Mouse (Mus musculus) forebrain, embryonic 12.5 days (tissue): ENCODE results near the gene Rab4a. TPM values are rescaled to one million over a fixed set of nuclear protein-coding genes. Genes with fewer than 3 reads are reported as not detected.

Experiments
- ATAC-seq: fragments of 200-750 bp; cut with Nextera tagmentation; 2 replicates; pipeline ENCODE4 v1.8.0; 2017; ENCODE audit warnings: moderate TSS enrichment; ENCODE audit not compliant: low FRiP score
- H3K27ac ChIP-seq: fragments of 300-500 bp; sonication (generic); 2 replicates; pipeline ENCODE4 v1.5.1; 2016; ENCODE audit warnings: mild to moderate bottlenecking
- H3K27me3 ChIP-seq: fragments of 300-500 bp; sonication (generic); 2 replicates; pipeline ENCODE4 v1.6.1; 2016; ENCODE audit warnings: mild to moderate bottlenecking
- H3K36me3 ChIP-seq: fragments of 300-500 bp; sonication (generic); replicated peaks from 2 replicates; pipeline ENCODE4 v1.6.1; 2016; ENCODE audit warnings: mild to moderate bottlenecking
- H3K4me1 ChIP-seq: fragments of 300-500 bp; sonication (generic); 2 replicates; pipeline ENCODE4 v1.6.1; 2016
- H3K4me2 ChIP-seq: fragments of 300-500 bp; sonication (generic); 2 replicates; pipeline ENCODE4 v1.6.1; 2016; ENCODE audit warnings: mild to moderate bottlenecking, moderate library complexity
- H3K4me3 ChIP-seq: fragments of 300-500 bp; sonication (generic); replicated peaks from 2 replicates; pipeline ENCODE4 v1.5.1; 2016; ENCODE audit warnings: mild to moderate bottlenecking
- H3K9ac ChIP-seq: fragments of 300-500 bp; sonication (generic); 2 replicates; pipeline ENCODE4 v1.6.1; 2016; ENCODE audit warnings: mild to moderate bottlenecking
- H3K9me3 ChIP-seq: fragments of 300-500 bp; sonication (generic); 2 replicates; pipeline ENCODE4 v1.6.1; 2016
- WGBS: fragments of 180-500 bp; shearing (Covaris S2); methylation state at CpG from one replicate; pipeline ENCODE4 v1.1.7; 2016; 5-methylcytosine and 5-hydroxymethylcytosine counted together
- polyA plus RNA-seq: library from polyadenylated mRNA; unstranded; fragments of >200 nt; fragmentation: Nextera tagmentation; extraction: Ambion mirVana; gene quantifications from 2 replicates; pipeline ENCODE4 v1.2.1, GENCODE M21; 2016

Rab4a gene
- polyA plus RNA-seq, 1 experiment from 2014 or later = 63.9 TPM

DNA sequence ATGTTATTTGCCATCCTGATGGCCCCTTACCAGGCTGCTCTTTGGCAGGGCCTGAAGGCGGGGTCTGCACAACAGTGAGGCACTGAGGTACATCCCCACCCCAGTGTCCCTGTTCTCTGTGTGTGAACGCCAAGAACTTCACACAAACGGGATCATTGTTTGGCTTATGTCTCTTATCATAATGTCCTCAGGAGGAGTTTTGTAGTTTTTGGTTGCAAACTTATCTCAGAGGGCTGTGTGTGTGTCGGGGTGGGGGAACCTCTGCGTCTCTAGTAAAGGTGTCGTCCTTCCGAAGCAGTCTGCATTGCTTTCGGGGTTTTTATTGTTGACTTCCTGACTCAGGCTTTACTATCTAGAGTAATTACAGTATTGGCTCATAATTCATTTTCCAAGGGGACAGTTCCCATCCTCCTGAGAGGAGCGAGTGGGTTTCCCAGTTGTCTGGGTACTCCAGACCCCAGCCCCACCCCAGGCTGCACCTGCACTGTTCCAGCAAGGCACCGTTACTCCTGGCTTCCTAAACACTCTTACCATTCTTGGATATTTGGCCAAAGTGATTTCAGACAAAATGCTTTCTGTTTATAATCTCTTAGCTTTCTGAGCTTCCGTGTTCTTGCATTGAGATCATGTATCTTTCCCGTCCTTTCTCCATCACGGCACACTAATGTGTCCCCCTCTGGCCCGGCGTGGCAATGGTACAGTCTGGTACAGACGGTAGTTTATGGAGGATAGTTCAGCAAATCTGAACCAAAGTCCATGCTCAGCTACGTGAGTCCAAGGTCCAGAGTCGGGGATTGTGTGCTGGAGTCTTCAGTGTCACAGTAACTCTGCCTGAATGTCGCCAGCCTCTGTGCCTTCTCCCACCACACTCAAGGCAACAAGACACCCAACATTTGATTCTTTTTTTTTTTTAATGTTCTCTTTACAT, 14.2 kb downstream of the Rab4a start:
- no peak overlapping the region for H3K4me2 ChIP-seq
- no peak for ATAC-seq
- H3K4me3 ChIP-seq = no peak overlapping the region
- no peaks in the 10 kb centered on the region for H3K9me3 ChIP-seq
- H3K36me3 ChIP-seq = peaks cover 42% of the 10 kb centered on the region
- H3K27ac ChIP-seq = no peak overlapping the region
- WGBS = 95% methylated on average over 19 of the region's 19 CpGs
- H3K4me1 ChIP-seq = no peaks in the 10 kb centered on the region
- no peaks in the 10 kb centered on the region for H3K27me3 ChIP-seq
- no peak overlapping the region for H3K9ac ChIP-seq

DNA sequence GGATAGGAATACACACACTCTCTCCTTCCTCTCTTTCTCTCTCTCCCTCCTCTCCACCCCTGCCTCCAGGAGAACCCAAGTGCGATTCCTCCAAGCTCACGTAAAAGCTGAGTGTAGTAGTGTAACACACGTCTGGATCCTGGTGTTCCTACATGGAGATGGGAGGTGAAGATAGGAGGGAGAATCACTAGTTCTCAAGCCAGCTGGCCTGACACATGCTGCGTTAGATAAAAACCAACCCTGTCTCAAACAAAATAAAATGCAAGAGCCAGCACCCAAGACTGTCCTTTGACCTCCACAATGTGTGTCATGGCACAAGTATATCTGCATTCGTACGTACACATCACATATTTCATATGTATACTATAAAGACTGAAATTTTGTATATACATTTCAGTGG, 15.0 kb downstream of the Rab4a start:
- H3K36me3 ChIP-seq = peaks cover 42% of the 10 kb centered on the region

DNA sequence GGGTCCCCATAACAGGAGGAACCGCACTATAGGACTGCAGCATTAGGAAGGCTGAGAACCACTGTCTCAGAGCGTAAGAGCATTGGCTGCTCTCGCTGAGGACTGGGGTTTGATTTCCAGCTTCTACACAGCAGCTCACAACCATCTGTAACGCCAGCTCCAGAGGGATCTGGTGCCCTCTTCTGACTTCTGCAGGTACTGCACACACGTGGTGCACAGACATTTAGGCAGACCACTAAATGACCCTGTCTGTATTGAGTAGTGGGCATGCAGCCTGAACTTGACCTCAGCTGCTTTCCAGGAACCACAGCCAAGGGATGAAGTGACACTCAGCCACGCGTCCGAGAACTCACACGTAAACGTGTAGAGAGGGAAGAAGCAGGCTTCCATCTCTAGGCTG, 17.3 kb downstream of the Rab4a start:
- Histone ChIP-seq H3K4me1 (no peaks in the 10 kb centered on the region), H3K36me3 (peaks cover 51% of the 10 kb centered on the region), H3K27ac (no peak overlapping the region), H3K9ac (no peak overlapping the region), H3K27me3 (no peaks in the 10 kb centered on the region), H3K9me3 (no peaks in the 10 kb centered on the region), H3K4me2 (no peak overlapping the region), H3K4me3 (no peak overlapping the region)
- WGBS = 96% methylated on average over 10 of the region's 10 CpGs
- ATAC-seq = no peak

More for the DNA sequence above, 15.0 kb downstream of the Rab4a start:
- Histone ChIP-seq H3K27me3 (no peaks in the 10 kb centered on the region), H3K27ac (no peak overlapping the region), H3K9ac (no peak overlapping the region), H3K4me1 (no peaks in the 10 kb centered on the region), H3K4me3 (no peak overlapping the region), H3K9me3 (no peaks in the 10 kb centered on the region), H3K4me2 (no peak overlapping the region)
- 94% methylated on average over 6 of the region's 6 CpGs for WGBS
- no peak for ATAC-seq

DNA sequence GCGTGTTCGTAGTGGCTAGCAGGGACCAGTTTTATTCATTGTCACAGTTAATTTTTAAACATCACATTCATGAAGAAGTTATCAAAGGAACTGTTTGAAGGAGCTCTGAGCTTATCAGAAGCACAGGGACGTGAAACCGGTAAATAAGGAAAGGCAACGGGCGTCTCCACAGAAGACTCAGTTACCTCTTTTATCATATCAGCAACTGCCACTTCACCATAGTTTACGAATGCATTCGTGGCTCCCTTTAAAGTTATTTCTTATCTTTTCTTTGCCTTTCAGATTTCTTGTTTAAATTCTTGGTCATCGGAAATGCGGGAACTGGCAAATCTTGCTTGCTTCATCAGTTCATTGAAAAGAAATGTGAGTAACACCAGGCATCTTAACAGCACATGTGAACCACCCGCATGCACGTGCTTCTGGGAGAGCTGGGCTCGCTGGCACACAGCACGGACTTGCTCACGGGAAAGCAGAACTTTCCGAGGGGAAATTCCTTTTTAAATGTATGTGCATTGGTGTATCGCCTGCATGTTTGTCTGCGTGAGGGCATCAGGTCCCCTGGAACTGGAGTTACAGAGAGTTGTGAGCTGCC, 17.8 kb downstream of the Rab4a start:
- H3K9me3 ChIP-seq = no peaks in the 10 kb centered on the region
- no peaks in the 10 kb centered on the region for H3K4me1 ChIP-seq
- H3K27ac ChIP-seq = no peak overlapping the region
- H3K36me3 ChIP-seq = peaks cover 56% of the 10 kb centered on the region
- H3K27me3 ChIP-seq = no peaks in the 10 kb centered on the region
- no peak overlapping the region for H3K4me3 ChIP-seq
- WGBS = 94% methylated on average over 18 of the region's 18 CpGs
- ATAC-seq = no peak
- no peak overlapping the region for H3K9ac ChIP-seq
- no peak overlapping the region for H3K4me2 ChIP-seq

DNA sequence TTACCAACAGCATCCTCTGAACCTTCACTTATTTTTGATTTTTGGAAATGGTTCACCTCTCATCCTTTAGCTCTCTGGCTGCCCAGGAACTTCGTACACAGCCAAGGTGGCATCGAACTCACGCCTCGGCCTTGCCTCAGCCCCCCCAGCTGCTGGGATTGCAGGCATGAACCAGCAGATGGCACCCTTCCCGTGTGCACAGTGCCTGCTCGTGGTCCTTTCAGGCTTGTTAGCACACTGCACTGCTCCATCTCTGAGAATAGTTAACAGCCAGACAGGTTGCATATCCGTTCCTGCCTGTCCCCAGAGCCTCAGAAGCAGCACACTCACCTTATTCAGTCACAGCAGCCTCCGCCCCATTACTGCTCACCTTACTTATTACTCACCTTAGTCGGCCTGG, 20.2 kb downstream of the Rab4a start:
- H3K9me3 ChIP-seq = no peaks in the 10 kb centered on the region
- no peaks in the 10 kb centered on the region for H3K4me1 ChIP-seq
- H3K9ac ChIP-seq = no peak overlapping the region
- H3K27me3 ChIP-seq = no peaks in the 10 kb centered on the region
- 68% methylated on average over 9 of the region's 9 CpGs for WGBS
- H3K4me3 ChIP-seq = no peak overlapping the region
- ATAC-seq = no peak
- no peak overlapping the region for H3K4me2 ChIP-seq
- peaks cover 80% of the 10 kb centered on the region for H3K36me3 ChIP-seq
- H3K27ac ChIP-seq = no peak overlapping the region

DNA sequence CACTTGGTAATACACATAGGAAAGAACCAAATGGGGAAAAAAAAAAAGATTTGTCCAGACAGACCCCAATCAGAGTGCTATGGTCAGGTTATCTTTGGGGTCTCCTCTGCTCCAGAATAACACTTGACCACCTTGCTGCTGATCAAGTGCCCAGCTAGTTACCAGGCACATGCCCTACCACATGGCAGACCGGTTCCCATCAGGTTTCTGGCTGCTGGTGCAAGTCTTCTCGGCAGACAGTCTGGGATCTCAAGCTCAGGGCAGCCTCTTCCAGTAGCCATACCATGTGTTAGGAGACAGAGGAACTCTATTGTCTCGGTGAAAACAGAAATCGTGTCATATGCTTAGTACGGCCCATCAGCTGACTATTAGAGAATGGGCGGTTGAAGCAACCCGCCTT, 21.0 kb downstream of the Rab4a start:
- WGBS = 90% methylated on average over 7 of the region's 7 CpGs
- no peak overlapping the region for H3K4me2 ChIP-seq
- peaks cover 87% of the 10 kb centered on the region for H3K36me3 ChIP-seq
- H3K9ac ChIP-seq = no peak overlapping the region
- H3K4me1 ChIP-seq = no peaks in the 10 kb centered on the region
- H3K27ac ChIP-seq = no peak overlapping the region
- ATAC-seq = no peak
- H3K4me3 ChIP-seq = no peak overlapping the region
- H3K9me3 ChIP-seq = no peaks in the 10 kb centered on the region
- no peaks in the 10 kb centered on the region for H3K27me3 ChIP-seq

DNA sequence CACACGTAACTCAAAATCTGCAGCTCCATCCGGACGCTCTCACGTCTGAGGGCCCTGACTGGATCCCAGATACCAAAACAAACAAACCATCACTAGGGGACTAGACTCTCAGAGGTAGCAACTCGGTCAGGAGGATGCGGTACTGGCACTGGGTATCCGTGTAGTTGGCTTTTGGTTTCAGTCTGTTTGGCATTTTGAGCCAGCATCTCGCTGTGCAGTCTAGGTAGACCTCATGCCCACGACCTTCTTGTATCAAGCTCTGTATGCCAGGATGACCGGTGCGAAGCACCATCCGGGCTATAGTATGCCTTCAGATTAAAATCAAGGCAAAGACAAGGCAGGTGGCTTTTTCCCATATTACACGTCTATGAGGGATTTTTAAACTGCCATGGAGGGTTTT, 21.7 kb downstream of the Rab4a start:
- Histone ChIP-seq H3K4me1 (no peaks in the 10 kb centered on the region), H3K27me3 (no peaks in the 10 kb centered on the region), H3K9me3 (no peaks in the 10 kb centered on the region), H3K27ac (no peak overlapping the region), H3K4me3 (no peak overlapping the region), H3K36me3 (peaks cover 93% of the 10 kb centered on the region), H3K4me2 (no peak overlapping the region), H3K9ac (no peak overlapping the region)
- no peak for ATAC-seq
- 93% methylated on average over 13 of the region's 13 CpGs for WGBS

DNA sequence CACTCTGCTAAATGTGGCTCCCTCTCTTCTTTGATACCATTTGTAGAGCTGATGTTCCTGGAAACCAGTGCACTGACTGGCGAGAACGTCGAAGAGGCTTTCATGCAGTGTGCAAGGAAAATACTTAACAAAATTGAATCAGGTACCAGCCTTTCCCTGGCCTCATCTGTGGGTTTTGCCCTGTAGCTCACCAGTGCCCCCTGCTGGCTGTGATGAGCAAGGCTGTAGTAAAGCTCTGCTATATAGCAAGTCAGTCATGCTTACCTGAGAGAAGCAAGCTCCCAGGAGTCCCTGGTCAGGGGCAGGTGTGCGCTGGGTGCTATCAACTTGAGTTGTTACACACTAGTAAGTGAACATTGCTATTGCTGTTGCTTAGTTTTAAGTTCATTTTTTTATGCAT, 27.0 kb downstream of the Rab4a start:
- no peaks in the 10 kb centered on the region for H3K9me3 ChIP-seq
- H3K36me3 ChIP-seq = peaks cover 97% of the 10 kb centered on the region
- no peak overlapping the region for H3K27ac ChIP-seq
- no peak overlapping the region for H3K4me2 ChIP-seq
- H3K4me1 ChIP-seq = no peaks in the 10 kb centered on the region
- H3K9ac ChIP-seq = no peak overlapping the region
- 96% methylated on average over 4 of the region's 4 CpGs for WGBS
- H3K4me3 ChIP-seq = no peak overlapping the region
- no peak for ATAC-seq
- no peaks in the 10 kb centered on the region for H3K27me3 ChIP-seq

DNA sequence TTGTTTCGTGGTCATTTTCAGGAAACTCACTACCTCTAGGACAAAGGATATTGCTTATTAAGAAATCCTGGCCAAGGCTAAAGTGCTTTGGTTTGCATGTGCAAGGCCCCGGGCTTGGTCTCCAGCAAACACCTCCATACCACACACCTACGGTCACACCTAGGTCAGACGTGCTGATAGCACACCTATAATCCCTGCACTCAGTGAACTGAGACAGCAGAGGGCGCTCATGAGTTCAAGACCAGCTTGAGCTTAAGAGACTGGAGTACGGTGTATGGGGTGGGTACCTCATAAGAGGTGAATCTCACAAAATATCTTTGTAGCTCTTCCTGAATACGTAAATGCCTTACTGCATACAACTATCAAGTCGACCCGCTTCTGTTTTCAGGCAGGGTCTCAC, 29.7 kb downstream of the Rab4a start:
- no peak overlapping the region for H3K4me3 ChIP-seq
- H3K9ac ChIP-seq = no peak overlapping the region
- H3K27me3 ChIP-seq = no peaks in the 10 kb centered on the region
- no peaks in the 10 kb centered on the region for H3K9me3 ChIP-seq
- ATAC-seq = no peak
- H3K36me3 ChIP-seq = peaks cover 74% of the 10 kb centered on the region
- no peak overlapping the region for H3K4me2 ChIP-seq
- no peak overlapping the region for H3K27ac ChIP-seq
- H3K4me1 ChIP-seq = no peaks in the 10 kb centered on the region
- 59% methylated on average over 9 of the region's 9 CpGs for WGBS

DNA sequence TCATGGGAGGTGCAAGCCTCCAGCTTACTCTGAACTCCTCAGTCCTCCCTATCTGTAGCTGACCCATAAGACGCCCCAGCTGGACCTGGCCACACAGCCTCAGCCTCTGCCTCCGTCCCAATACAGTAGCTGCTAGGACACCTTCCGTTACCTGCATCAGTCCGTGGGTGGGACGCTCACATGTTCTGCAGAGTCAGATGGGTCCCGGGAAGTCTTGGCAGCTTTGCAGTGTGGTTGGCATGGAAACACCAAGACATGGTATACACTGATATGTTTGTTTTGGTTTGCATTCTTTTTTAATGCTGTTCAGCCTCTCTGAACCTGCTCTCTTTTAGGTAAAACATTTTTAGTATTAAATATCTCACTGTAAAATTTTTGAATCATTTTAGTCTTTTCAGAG, 30.6 kb downstream of the Rab4a start:
- no peak overlapping the region for H3K9ac ChIP-seq
- peaks cover 65% of the 10 kb centered on the region for H3K36me3 ChIP-seq
- H3K4me2 ChIP-seq = no peak overlapping the region
- H3K9me3 ChIP-seq = no peaks in the 10 kb centered on the region
- H3K4me3 ChIP-seq = no peak overlapping the region
- ATAC-seq = no peak
- no peaks in the 10 kb centered on the region for H3K27me3 ChIP-seq
- WGBS = 91% methylated on average over 6 of the region's 6 CpGs
- no peaks in the 10 kb centered on the region for H3K4me1 ChIP-seq
- H3K27ac ChIP-seq = no peak overlapping the region

DNA sequence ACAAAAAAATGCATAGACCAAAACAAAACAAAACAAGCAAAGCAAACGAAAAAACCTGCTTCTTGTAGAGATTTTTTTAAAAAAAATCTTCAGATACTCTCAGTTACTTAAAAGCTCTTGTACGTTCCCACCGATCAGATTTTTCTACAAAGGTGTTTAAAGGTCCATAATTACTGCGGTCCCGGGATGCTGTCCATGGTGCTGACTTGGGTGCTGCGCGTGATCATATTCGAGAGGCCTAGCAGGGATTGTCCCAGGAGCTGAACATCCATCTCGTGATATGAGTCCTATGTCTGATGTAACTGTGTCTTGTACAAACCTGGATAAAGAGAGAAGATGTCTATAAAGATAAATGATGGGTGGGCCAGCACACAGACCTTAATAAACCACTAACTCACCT, 32.7 kb downstream of the Rab4a start:
- Histone ChIP-seq H3K9ac (no peak overlapping the region), H3K9me3 (no peaks in the 10 kb centered on the region), H3K27ac (no peak overlapping the region), H3K4me3 (no peak overlapping the region), H3K4me2 (no peak overlapping the region), H3K4me1 (no peaks in the 10 kb centered on the region), H3K27me3 (no peaks in the 10 kb centered on the region), H3K36me3 (peaks cover 44% of the 10 kb centered on the region)
- no peak for ATAC-seq
- 77% methylated on average over 9 of the region's 9 CpGs for WGBS

DNA sequence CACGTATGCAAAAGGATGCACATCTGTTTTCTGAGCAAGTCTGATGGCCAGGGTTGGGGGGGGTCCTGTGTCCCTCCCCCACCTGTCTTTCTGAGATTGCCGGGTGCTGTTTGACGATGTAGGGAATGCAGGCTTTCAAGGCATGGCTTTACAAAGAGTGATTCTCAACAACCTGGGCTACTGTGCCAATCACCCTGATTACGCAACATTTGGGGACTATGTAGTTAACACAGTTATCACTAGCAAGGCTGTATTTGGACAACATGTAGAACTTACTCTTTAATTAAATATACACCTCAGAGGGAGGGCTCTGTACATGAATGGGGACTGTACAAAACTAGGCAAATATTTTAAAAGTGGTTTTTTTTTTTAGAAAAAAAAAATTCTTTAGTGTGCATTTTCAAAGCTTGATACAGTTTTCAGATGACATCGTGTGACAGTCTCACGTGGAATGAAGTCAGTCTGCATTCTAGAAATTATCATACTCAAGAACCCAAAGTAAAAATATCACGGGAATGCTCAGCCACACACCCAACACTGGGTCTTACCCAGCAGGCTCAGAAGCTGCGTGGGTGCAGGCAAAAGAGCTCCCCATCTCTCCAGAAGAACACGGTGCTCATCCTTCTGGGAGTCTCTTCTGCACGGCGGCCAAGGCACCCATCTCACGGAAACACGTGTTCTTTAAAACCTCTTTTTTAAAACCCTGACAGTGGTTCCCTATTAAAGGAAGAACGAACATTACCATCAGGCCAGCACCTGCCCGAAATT, 35.0 kb downstream of the Rab4a start:
- Histone ChIP-seq H3K4me2 (no peak overlapping the region), H3K4me3 (no peak overlapping the region), H3K9ac (no peak overlapping the region), H3K27ac (no peak overlapping the region), H3K27me3 (no peaks in the 10 kb centered on the region), H3K4me1 (no peaks in the 10 kb centered on the region), H3K9me3 (no peaks in the 10 kb centered on the region), H3K36me3 (peaks cover 26% of the 10 kb centered on the region)
- ATAC-seq = no peak
- WGBS = 93% methylated on average over 15 of the region's 15 CpGs
